Mouse (Mus musculus) liver, embryonic 12.5 days (tissue): Measurements from ENCODE around the gene Atxn7l1. TPM values are rescaled to one million over a fixed set of nuclear protein-coding genes. Genes with fewer than 3 reads are reported as not detected.

Experiments used
- ATAC-seq: fragments of 200-750 bp; cut with Nextera tagmentation; 2 replicates; pipeline ENCODE4 v1.8.0; 2017; ENCODE audit warnings: moderate number of reproducible peaks, mild to moderate bottlenecking, moderate library complexity
- H3K27ac ChIP-seq: fragments of 300-500 bp; sonication (generic); 2 replicates; pipeline ENCODE4 v1.5.1; 2016; ENCODE audit warnings: mild to moderate bottlenecking
- H3K27me3 ChIP-seq: fragments of 300-500 bp; sonication (generic); replicated peaks from 2 replicates; pipeline ENCODE4 v1.6.1; 2016; ENCODE audit warnings: mild to moderate bottlenecking, moderate library complexity
- H3K36me3 ChIP-seq: fragments of 300-500 bp; sonication (generic); 2 replicates; pipeline ENCODE4 v1.6.1; 2016; ENCODE audit warnings: mild to moderate bottlenecking, moderate library complexity
- H3K4me1 ChIP-seq: fragments of 300-500 bp; sonication (generic); 2 replicates; pipeline ENCODE4 v1.6.1; 2016
- H3K4me2 ChIP-seq: fragments of 300-500 bp; sonication (generic); 2 replicates; pipeline ENCODE4 v1.6.1; 2016; ENCODE audit warnings: mild to moderate bottlenecking, moderate library complexity
- H3K4me3 ChIP-seq: fragments of 300-500 bp; sonication (generic); 2 replicates; pipeline ENCODE4 v1.5.1; 2016; ENCODE audit warnings: mild to moderate bottlenecking, moderate library complexity
- H3K9ac ChIP-seq: fragments of 300-500 bp; sonication (generic); 2 replicates; pipeline ENCODE4 v1.6.1; 2016; ENCODE audit warnings: mild to moderate bottlenecking, moderate library complexity
- H3K9me3 ChIP-seq: fragments of 300-500 bp; sonication (generic); replicated peaks from 2 replicates; pipeline ENCODE4 v1.6.1; 2016; ENCODE audit warnings: mild to moderate bottlenecking, moderate library complexity
- WGBS: fragments of 180-500 bp; shearing (Covaris S2); methylation state at CpG from one replicate; pipeline ENCODE4 v1.1.7; 2016; ENCODE audit not compliant: insufficient replicate concordance; 5-methylcytosine and 5-hydroxymethylcytosine counted together
- polyA plus RNA-seq: library from polyadenylated mRNA; unstranded; fragments of >200 nt; fragmentation: Nextera tagmentation; extraction: Ambion mirVana; gene quantifications from 2 replicates; pipeline ENCODE4 v1.2.1, GENCODE M21; 2016

Atxn7l1 gene
- polyA plus RNA-seq, 1 experiment from 2014 or later: 16.9 TPM

GRCm38 (mm10) chr12:33267965-33268364 is 120.5 kb downstream of the Atxn7l1 start:
- no peak overlapping the region for H3K4me2 ChIP-seq
- no peaks in the 10 kb centered on the region for H3K4me1 ChIP-seq
- H3K36me3 ChIP-seq: no peaks in the 10 kb centered on the region
- 78% methylated on average over 4 of the region's 4 CpGs for WGBS
- no peaks in the 10 kb centered on the region for H3K27me3 ChIP-seq
- H3K9ac ChIP-seq: no peak overlapping the region
- no peak overlapping the region for H3K27ac ChIP-seq
- ATAC-seq: no peak
- H3K9me3 ChIP-seq: no peaks in the 10 kb centered on the region
- no peak overlapping the region for H3K4me3 ChIP-seq

GRCm38 (mm10) chr12:33269743-33270142 is 122.2 kb downstream of the Atxn7l1 start:
- H3K36me3 ChIP-seq: no peaks in the 10 kb centered on the region
- H3K27ac ChIP-seq: no peak overlapping the region
- no peak overlapping the region for H3K4me3 ChIP-seq
- peak; percentile 47; the same call in 1 of the 2 replicates for ATAC-seq
- H3K9ac ChIP-seq: no peak overlapping the region
- no peaks in the 10 kb centered on the region for H3K9me3 ChIP-seq
- 61% methylated on average over 5 of the region's 5 CpGs for WGBS
- no peak overlapping the region for H3K4me2 ChIP-seq
- no peaks in the 10 kb centered on the region for H3K27me3 ChIP-seq
- H3K4me1 ChIP-seq: no peaks in the 10 kb centered on the region

GRCm38 (mm10) chr12:33271865-33272264 is 124.4 kb downstream of the Atxn7l1 start:
- H3K27ac ChIP-seq: no peak overlapping the region
- no peak overlapping the region for H3K9ac ChIP-seq
- ATAC-seq: no peak
- H3K9me3 ChIP-seq: no peaks in the 10 kb centered on the region
- H3K4me2 ChIP-seq: no peak overlapping the region
- no peak overlapping the region for H3K4me3 ChIP-seq
- H3K36me3 ChIP-seq: no peaks in the 10 kb centered on the region
- no peaks in the 10 kb centered on the region for H3K27me3 ChIP-seq
- 87% methylated on average over 12 of the region's 12 CpGs for WGBS
- H3K4me1 ChIP-seq: no peaks in the 10 kb centered on the region

- H3K9me3 ChIP-seq: no peaks in the 10 kb centered on the region
- no peaks in the 10 kb centered on the region for H3K4me1 ChIP-seq
- H3K27me3 ChIP-seq: no peaks in the 10 kb centered on the region
- H3K27ac ChIP-seq: no peak overlapping the region
- ATAC-seq: no peak
- H3K36me3 ChIP-seq: no peaks in the 10 kb centered on the region
- H3K4me2 ChIP-seq: no peak overlapping the region
- 78% methylated on average over 9 of the region's 9 CpGs for WGBS
- no peak overlapping the region for H3K4me3 ChIP-seq
- no peak overlapping the region for H3K9ac ChIP-seq
Observed at GRCm38 (mm10) chr12:33272441-33272840, 124.9 kb downstream of the Atxn7l1 start.

DNA sequence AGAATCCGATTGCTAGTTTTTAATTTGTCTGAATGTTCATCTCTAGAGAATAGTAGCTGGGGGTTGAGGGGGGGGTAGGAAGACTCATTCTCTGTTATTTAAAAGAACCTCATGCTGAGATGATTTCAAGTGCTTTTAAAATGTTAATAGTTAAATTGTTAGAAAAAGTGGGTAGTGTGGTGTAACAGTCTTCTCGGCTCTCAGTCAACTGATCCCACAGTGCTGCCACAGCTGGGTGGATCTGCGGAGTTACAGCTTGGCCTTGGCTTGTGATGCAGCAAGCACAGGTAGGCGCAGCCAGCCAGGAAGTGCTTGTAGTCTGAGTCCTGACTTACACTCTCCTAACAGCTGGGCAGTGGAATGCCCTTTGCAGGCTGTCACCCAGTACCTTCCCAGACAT is 125.7 kb downstream of the Atxn7l1 start:
- H3K9ac ChIP-seq: no peak overlapping the region
- no peaks in the 10 kb centered on the region for H3K4me1 ChIP-seq
- no peaks in the 10 kb centered on the region for H3K9me3 ChIP-seq
- no peak overlapping the region for H3K4me2 ChIP-seq
- no peak overlapping the region for H3K27ac ChIP-seq
- no peak overlapping the region for H3K4me3 ChIP-seq
- 86% methylated on average over 4 of the region's 4 CpGs for WGBS
- no peaks in the 10 kb centered on the region for H3K27me3 ChIP-seq
- ATAC-seq: no peak
- H3K36me3 ChIP-seq: no peaks in the 10 kb centered on the region

- Histone ChIP-seq H3K9ac (no peak overlapping the region), H3K36me3 (no peaks in the 10 kb centered on the region), H3K4me1 (no peaks in the 10 kb centered on the region), H3K4me2 (no peak overlapping the region), H3K27me3 (no peaks in the 10 kb centered on the region), H3K4me3 (no peak overlapping the region), H3K9me3 (no peaks in the 10 kb centered on the region), H3K27ac (no peak overlapping the region)
- ATAC-seq: no peak
- 68% methylated on average over 9 of the region's 9 CpGs for WGBS
Observed at GRCm38 (mm10) chr12:33273668-33274067, 126.2 kb downstream of the Atxn7l1 start.

DNA sequence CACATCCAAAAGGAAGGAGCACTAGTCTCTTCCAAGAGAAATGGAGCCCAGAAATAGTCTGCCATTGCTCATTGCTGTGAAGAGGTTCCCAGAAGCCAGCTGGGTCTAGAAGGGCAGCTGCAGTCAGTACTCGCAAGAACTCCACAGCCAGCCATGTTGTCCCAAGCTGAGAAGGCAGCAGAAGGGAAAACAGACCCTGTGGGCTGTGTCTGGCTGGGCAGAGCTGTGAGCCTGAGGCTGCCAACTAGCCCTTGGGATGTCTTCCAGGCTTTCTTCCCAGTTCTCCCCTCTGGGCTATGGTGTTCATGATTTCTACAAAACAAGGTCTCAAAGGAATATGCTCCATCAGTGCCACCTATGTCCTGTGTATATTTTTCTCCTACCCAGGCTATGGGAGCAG is 128.5 kb downstream of the Atxn7l1 start:
- no peaks in the 10 kb centered on the region for H3K36me3 ChIP-seq

GRCm38 (mm10) chr12:33277427-33277826 is 129.9 kb downstream of the Atxn7l1 start:
- H3K9ac ChIP-seq: no peak overlapping the region
- H3K9me3 ChIP-seq: no peaks in the 10 kb centered on the region
- no peaks in the 10 kb centered on the region for H3K36me3 ChIP-seq
- H3K4me1 ChIP-seq: no peaks in the 10 kb centered on the region
- ATAC-seq: no peak
- no peak overlapping the region for H3K27ac ChIP-seq
- 73% methylated on average over 7 of the region's 7 CpGs for WGBS
- H3K27me3 ChIP-seq: no peaks in the 10 kb centered on the region
- H3K4me2 ChIP-seq: no peak overlapping the region
- no peak overlapping the region for H3K4me3 ChIP-seq

More for the DNA sequence above, 128.5 kb downstream of the Atxn7l1 start:
- Histone ChIP-seq H3K9ac (no peak overlapping the region), H3K27ac (no peak overlapping the region), H3K9me3 (no peaks in the 10 kb centered on the region), H3K4me3 (no peak overlapping the region), H3K4me2 (no peak overlapping the region), H3K4me1 (no peaks in the 10 kb centered on the region), H3K27me3 (no peaks in the 10 kb centered on the region)
- no peak for ATAC-seq
- 100% methylated on average over 1 of the region's 1 CpGs for WGBS

DNA sequence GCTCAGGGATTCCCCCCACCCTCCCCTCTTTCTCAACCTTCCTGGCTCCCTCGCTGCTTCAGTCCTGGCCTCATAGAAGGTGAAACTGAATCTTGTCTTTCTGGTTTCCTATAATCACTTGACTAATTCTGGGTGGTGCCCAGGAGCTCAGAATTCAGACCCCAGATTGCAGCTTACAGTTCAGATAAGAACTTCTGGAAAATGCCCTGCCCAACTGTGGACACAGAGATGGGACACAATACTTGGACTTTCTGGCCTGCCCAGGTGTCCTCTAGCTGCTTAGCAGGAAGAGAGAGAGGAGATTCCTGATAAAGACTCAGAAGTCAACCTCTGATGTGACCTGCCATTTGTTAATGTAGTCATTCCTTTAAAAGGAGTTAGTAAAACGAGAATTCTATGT is 131.7 kb downstream of the Atxn7l1 start:
- Histone ChIP-seq H3K36me3 (no peaks in the 10 kb centered on the region), H3K27ac (no peak overlapping the region), H3K4me2 (no peak overlapping the region), H3K4me1 (no peaks in the 10 kb centered on the region), H3K9me3 (no peaks in the 10 kb centered on the region), H3K27me3 (no peaks in the 10 kb centered on the region), H3K4me3 (no peak overlapping the region), H3K9ac (no peak overlapping the region)
- ATAC-seq: no peak
- 53% methylated on average over 2 of the region's 2 CpGs for WGBS

GRCm38 (mm10) chr12:33280805-33281204 is 133.3 kb downstream of the Atxn7l1 start:
- no peak overlapping the region for H3K9ac ChIP-seq
- peaks cover 14% of the 10 kb centered on the region; the same call in 1 of the 2 replicates for H3K4me1 ChIP-seq
- no peak overlapping the region for H3K4me3 ChIP-seq
- no peaks in the 10 kb centered on the region for H3K27me3 ChIP-seq
- H3K36me3 ChIP-seq: no peaks in the 10 kb centered on the region
- no peak overlapping the region for H3K27ac ChIP-seq
- no peaks in the 10 kb centered on the region for H3K9me3 ChIP-seq
- ATAC-seq: 0 out of 2 replicates have a peak, but pooled peaks have one; percentile 19
- no peak overlapping the region for H3K4me2 ChIP-seq
- 12% methylated on average over 2 of the region's 2 CpGs for WGBS

GRCm38 (mm10) chr12:33284344-33284936 is 136.9 kb downstream of the Atxn7l1 start:
- no peak for ATAC-seq
- 55% methylated on average over 8 of the region's 8 CpGs for WGBS

GRCm38 (mm10) chr12:33285354-33285753 is 137.9 kb downstream of the Atxn7l1 start:
- Histone ChIP-seq H3K4me1 (peaks cover 18% of the 10 kb centered on the region), H3K27me3 (no peaks in the 10 kb centered on the region), H3K27ac (no peak overlapping the region), H3K9ac (no peak overlapping the region), H3K36me3 (no peaks in the 10 kb centered on the region), H3K4me2 (no peak overlapping the region), H3K4me3 (no peak overlapping the region), H3K9me3 (no peaks in the 10 kb centered on the region)
- 74% methylated on average over 4 of the region's 4 CpGs for WGBS
- ATAC-seq: 0 out of 2 replicates have a peak, but pooled peaks have one; percentile 18

More at GRCm38 (mm10) chr12:33284344-33284936, 136.9 kb downstream of the Atxn7l1 start:
- Histone ChIP-seq H3K4me1 (peaks cover 18% of the 10 kb centered on the region; the same call in 1 of the 2 replicates), H3K9ac (no peak overlapping the region), H3K27me3 (no peaks in the 10 kb centered on the region), H3K9me3 (no peaks in the 10 kb centered on the region), H3K4me2 (no peak overlapping the region), H3K27ac (no peak overlapping the region), H3K4me3 (no peak overlapping the region), H3K36me3 (no peaks in the 10 kb centered on the region)
